Mouse (Mus musculus) gastrocnemius, postnatal 4 days (tissue): ENCODE measurements around the gene Spint3. TPM values are rescaled to one million over a fixed set of nuclear protein-coding genes. Genes with fewer than 3 reads are reported as not detected.

ENCODE experiments used
- DNase-seq, 2 experiments: peaks; one replicate each; pipeline ENCODE4 v3.0.0; 2021 to 2022; ENCODE audit warnings: low spot score in 2 of 2, mixed read lengths in 2 of 2
- total RNA-seq, 2 experiments: library from RNA; stranded (reverse); gene quantifications; 2 replicates each; pipeline ENCODE4 v1.2.3; 2021

Spint3 gene
- total RNA-seq, 2 experiments from 2014 or later, result not detected

GRCm38 (mm10) chr2:164550895-164551269 is 22.4 kb downstream of the Spint3 start:
- no peak for DNase-seq

- DNase-seq, result no peak
Observed at GRCm38 (mm10) chr2:164549963-164550894, 23.0 kb downstream of the Spint3 start.

- DNase-seq, result no peak
Observed at GRCm38 (mm10) chr2:164549338-164549737, 23.9 kb downstream of the Spint3 start.

- no peak for DNase-seq
Observed at GRCm38 (mm10) chr2:164544454-164545097, 28.7 kb downstream of the Spint3 start.

DNA sequence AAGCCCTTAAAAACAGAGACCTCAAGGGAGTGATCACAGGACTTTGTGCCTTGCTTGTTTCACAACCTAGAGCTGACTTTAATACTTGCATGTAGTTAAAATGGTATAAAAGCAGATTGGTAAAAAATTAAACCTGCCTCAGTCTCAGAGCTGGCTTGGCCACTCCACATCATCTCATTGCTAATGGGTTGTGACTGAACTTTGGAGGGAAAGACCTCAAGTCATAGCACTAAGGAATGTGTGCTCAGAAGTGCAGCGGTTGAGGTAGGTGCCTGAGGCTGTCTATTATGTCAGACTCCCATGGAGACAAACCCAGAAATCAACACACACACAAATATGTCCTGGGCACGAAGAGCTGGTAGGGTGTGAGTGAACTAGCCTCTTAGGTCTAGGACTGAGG is 29.5 kb downstream of the Spint3 start:
- no peak for DNase-seq

DNA sequence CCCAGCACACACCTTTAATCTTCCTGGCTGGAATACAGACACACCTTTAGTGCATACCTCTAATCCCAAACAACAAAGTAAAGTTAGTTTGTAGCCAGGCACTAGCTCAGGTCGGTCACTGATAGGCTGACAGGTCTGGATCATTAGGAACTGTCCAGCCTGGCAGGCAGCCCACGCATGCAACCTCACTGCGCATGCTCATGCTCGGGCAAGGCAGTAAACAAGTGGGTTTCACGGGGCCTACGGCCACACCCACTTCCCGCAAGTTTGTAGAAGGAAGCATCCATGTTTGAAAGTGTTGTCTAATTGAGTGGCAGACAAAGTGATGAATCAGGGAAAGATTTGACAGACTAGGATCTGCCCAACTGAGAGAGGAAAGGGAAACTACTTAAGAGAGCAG is 30.7 kb downstream of the Spint3 start:
- no peak for DNase-seq

GRCm38 (mm10) chr2:164542132-164542531 is 31.1 kb downstream of the Spint3 start:
- no peak for DNase-seq

GRCm38 (mm10) chr2:164540652-164541427 is 32.4 kb downstream of the Spint3 start:
- DNase-seq, result no peak

- no peak for DNase-seq
Observed at GRCm38 (mm10) chr2:164537003-164537402, 36.3 kb downstream of the Spint3 start.

DNA sequence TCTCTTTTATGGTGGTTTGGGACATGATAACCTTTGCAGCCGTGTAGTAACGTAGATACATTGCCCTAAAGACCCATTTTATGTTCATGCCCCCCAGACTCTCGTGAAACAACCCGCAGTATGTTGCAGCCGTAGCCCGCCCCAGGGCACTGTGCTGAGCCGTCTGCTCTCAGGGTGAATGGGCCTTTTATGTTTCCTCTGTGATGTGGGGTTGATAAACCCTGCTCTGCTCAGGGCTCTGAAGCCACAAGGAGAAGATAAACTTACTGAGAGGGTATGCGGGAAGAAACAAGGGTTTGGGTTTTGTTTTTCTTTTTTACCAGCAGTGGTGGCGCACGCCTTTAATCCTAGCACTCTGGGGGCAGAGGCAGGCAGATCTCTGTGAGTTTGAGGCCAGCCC is 38.9 kb downstream of the Spint3 start:
- no peak for DNase-seq

GRCm38 (mm10) chr2:164531169-164531568 is 42.1 kb downstream of the Spint3 start:
- DNase-seq, result peak; percentile 38 to 71

GRCm38 (mm10) chr2:164528557-164528956 is 44.7 kb downstream of the Spint3 start:
- no peak for DNase-seq

DNA sequence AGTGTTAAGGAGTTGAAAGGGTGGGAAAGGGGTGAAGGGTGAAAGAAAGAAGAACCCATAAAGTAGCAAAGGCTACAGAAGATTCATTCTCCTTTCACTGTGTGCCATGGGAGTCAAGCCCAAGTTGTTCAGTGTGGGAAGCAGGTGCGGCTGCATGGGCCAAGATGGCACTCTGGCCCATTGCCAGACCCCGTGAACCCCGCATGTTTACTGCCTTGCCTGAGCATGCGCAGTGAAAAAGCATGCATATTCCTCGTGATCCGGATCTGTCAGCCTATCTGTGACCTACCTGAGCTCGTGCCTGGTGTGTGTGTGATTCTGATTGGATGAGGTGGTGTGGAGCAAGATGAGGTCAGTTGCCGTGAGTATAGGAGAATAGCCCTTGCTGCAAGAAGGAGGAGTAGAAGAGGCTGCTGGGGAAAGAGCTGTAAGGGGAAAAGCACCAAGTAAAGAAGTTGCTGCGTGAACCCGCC is 49.9 kb downstream of the Spint3 start:
- no peak for DNase-seq

DNA sequence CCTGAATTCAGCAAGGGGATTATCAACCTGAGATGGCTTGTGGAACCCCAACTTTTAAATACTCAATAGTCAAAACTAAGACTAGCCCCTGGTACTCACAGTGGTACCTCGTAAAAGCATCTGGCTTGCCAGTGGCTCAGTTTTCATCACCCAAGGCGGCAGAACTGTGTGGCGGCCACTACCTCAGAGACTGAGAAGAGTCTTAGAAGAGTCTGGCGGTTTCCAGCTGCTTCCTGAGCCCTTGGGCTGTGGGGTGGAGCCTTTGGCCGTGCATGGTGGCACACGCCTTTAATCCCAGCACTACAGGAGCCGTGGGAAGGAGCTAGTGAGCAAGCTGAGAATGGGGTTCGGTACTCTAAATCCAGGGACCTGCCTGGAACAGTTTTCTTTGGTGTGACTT is 51.0 kb downstream of the Spint3 start:
- no peak for DNase-seq

DNA sequence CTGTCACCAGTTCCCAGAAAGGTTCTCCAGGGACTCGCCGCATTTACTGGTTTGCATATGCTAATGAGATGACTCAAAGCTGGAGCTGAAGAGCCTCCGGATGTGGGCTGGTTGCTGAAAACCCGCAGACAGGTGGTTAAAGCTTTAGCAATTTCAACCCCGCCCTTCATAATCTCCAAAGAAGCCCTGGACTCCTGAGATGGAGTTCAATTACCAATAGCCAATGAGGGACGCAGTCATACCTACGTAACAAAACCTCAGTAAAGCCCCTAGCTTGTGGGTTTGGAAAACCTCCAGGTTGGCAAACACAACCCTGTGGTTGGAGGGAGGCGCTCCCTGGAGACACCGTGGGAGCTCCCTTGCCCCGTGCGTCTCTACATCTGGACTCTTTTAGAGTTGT is 51.4 kb downstream of the Spint3 start:
- DNase-seq, result no peak

DNA sequence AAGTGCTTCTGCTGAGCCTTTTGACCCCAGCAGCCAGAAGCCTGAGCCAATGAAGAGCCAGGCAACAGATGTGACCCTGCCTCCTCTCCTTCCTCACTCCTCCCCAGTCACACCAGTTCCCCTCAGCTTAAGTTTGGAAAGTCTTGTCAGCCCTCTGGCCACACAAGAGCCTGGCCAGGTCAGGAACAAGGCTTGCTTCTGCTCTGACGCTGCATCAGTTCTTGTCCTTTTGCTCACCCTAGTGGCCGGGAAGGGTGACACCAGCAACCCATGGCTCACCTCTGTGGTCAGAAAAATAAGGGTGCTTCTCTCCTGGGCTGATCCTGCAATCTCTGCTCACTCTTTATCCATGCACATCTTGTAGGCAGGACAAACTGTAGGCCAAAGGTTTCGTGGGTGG is 52.5 kb downstream of the Spint3 start:
- DNase-seq, result no peak

Other genes with a start within 250 kb of the Spint3 start
- gene Svs5, start 240.7 kb downstream of the Spint3 start, total RNA-seq, result not detected
- gene Slpi, start 184.4 kb downstream of the Spint3 start, total RNA-seq, result under 1 TPM; 0.57 to 0.76 TPM
- under 1 TPM; 0.13 to 0.15 TPM for gene Rbpjl, start 170.3 kb downstream of the Spint3 start, total RNA-seq
- 1 to 10 TPM; 5.5 to 6.0 TPM for gene Matn4, start 168.3 kb downstream of the Spint3 start, total RNA-seq
- 10 to 100 TPM; 58.1 to 60.1 TPM for gene Sdc4, start 129.6 kb downstream of the Spint3 start, total RNA-seq
- 10 to 100 TPM; 20.8 to 22.2 TPM for gene Sys1, start 116.5 kb downstream of the Spint3 start, total RNA-seq
- gene Gm20458, start 112.5 kb downstream of the Spint3 start, total RNA-seq, result 1 to 10 TPM in 1 of 2 experiments, under 1 TPM in 1; 0.96 to 1.9 TPM
- not detected for gene Trp53tg5, start 99.7 kb downstream of the Spint3 start, total RNA-seq
- 10 to 100 TPM; 13.5 to 15.7 TPM for gene Dbndd2, start 87.4 kb downstream of the Spint3 start, total RNA-seq
- 10 to 100 TPM; 66.5 to 66.8 TPM for gene Pigt, start 75.9 kb downstream of the Spint3 start, total RNA-seq
- gene Wfdc2, start 11.0 kb downstream of the Spint3 start, total RNA-seq, result 1 to 10 TPM in 1 of 2 experiments, not detected in 1; 1.3 TPM
- not detected for gene Wfdc6a, start 12.0 kb upstream of the Spint3 start, total RNA-seq
- not detected for gene Eppin, start 20.1 kb upstream of the Spint3 start, total RNA-seq
- gene Wfdc6b, start 40.1 kb upstream of the Spint3 start, total RNA-seq, result not detected
- gene Wfdc8, start 40.2 kb upstream of the Spint3 start, total RNA-seq, result not detected
- not detected for gene Wfdc16, start 65.3 kb upstream of the Spint3 start, total RNA-seq
- gene Wfdc10, start 82.6 kb upstream of the Spint3 start, total RNA-seq, result not detected
- not detected for gene Wfdc9, start 83.1 kb upstream of the Spint3 start, total RNA-seq
- not detected for gene Wfdc11, start 100.6 kb upstream of the Spint3 start, total RNA-seq
- not detected for gene Wfdc13, start 111.6 kb upstream of the Spint3 start, total RNA-seq
- gene Spint4, start 125.0 kb upstream of the Spint3 start, total RNA-seq, result not detected
- gene Spint5, start 141.8 kb upstream of the Spint3 start, total RNA-seq, result not detected
- not detected for gene Wfdc3, start 172.5 kb upstream of the Spint3 start, total RNA-seq
- 10 to 100 TPM; 40.8 to 40.9 TPM for gene Dnttip1, start 172.5 kb upstream of the Spint3 start, total RNA-seq
- 10 to 100 TPM; 26.8 to 34.0 TPM for gene Ube2c, start 196.4 kb upstream of the Spint3 start, total RNA-seq
- over 10,000 TPM; 10,138 to 10,688 TPM for gene Tnnc2, start 206.5 kb upstream of the Spint3 start, total RNA-seq
- gene Snx21, start 212.4 kb upstream of the Spint3 start, total RNA-seq, result 10 to 100 TPM; 23.4 to 24.6 TPM
- gene Acot8, start 231.4 kb upstream of the Spint3 start, total RNA-seq, result 10 to 100 TPM; 12.8 to 14.0 TPM
- 1 to 10 TPM; 1.5 to 1.6 TPM for gene Zswim3, start 231.6 kb upstream of the Spint3 start, total RNA-seq
- gene Zswim1, start 249.2 kb upstream of the Spint3 start, total RNA-seq, result 1 to 10 TPM; 4.7 to 5.9 TPM